Mouse (Mus musculus) C2C12 (cell line): ENCODE results near the gene Hlcs.

Source experiments
- CTCF ChIP-seq: IDR thresholded peaks from one replicate; pipeline ENCODE4 v1.5.1; 2011; ENCODE audit not compliant: control insufficient read depth, insufficient read depth, insufficient read length
- MAX ChIP-seq: IDR thresholded peaks from one replicate; pipeline ENCODE4 v1.6.1; 2011; ENCODE audit warnings: mild to moderate bottlenecking, control low read depth
- USF1 ChIP-seq: IDR thresholded peaks from one replicate; pipeline ENCODE4 v1.6.1; 2011; ENCODE audit warnings: low read depth, mild to moderate bottlenecking, control low read depth, moderate library complexity

DNA sequence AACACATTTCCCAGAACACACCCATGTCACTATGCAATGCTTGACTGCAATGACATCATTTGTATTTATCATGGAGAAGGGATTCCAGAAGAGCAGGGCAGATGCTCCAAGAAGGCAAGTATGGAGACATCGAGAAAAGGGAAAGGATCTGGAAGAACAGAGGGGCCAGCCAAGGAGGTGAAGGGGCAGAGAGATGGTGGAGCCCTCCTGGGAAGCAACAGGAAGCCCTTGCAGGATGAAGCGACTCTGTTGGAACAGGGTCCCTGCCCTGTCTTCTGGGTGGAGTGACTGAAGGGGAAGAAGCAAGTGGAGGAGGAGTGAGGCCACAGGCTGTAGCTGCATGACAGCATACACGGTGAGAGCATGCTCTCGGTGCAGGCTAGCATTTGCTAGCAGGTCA is 79.2 kb downstream of the Hlcs start:
- no peak for TF ChIP-seq CTCF
- TF ChIP-seq USF1, result no peak
- no peak for TF ChIP-seq MAX
